Mouse (Mus musculus) activated CD4-positive, CD25-positive, alpha-beta regulatory T cell, adult 4 months (primary cell): ENCODE measurements around the gene Gm2075. TPM values are rescaled to one million over a fixed set of nuclear protein-coding genes. Genes with fewer than 3 reads are reported as not detected.
"Not testable (repeated sequence)": the region's sequence is repeated elsewhere in the genome, so short reads cannot be mapped to it uniquely, and the experiment has no call there.

Experiments used
- ATAC-seq: one replicate; pipeline ENCODE4 v1.8.0; 2017
- polyA plus RNA-seq, 2 experiments: library from polyadenylated mRNA; unstranded; fragments of 100-300 nt; shearing (Covaris generic); gene quantifications; one replicate each; pipeline ENCODE4 v1.2.1; 2017

Gm2075 gene
- polyA plus RNA-seq: not detected

- ATAC-seq: not testable (repeated sequence)
These were observed at the start of gene Gm2075 for GRCm38 (mm10) chr12:88011548-88011947. Gene Gm2075 (plus strand): TSS chr12:88011848.

- ATAC-seq: not testable (repeated sequence)
These were observed 27.6 kb upstream of the Gm2075 start for GRCm38 (mm10) chr12:87984000-87984399.

DNA sequence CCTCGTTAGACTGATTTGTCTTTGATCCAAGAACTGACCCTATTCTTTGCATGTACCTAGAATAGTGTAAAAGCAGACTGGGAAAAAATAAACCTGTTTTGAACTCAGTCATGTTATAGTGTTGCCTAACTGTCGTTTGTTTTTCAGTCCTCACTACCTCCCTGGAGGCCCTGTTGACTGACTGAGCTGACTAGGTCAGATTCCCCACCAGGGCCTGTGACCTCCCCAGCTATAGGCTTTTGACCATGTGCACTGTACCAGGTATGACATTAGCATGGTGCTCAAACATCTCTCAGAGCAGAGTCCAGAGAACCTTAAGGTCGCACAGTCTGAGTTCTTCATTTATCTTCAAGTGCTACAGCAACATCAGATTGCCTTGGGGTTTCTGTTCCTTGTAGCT lies 7.5 kb upstream of the Gm2075 start:
- not testable (repeated sequence) for ATAC-seq

GRCm38 (mm10) chr12:88018671-88019070 lies 7.0 kb downstream of the Gm2075 start, which contains the start of gene Gm6803:
Gene Gm6803 (minus strand): TSS chr12:88018771.
- ATAC-seq: not testable (repeated sequence)

- ATAC-seq: not testable (repeated sequence)
These were observed 15.1 kb downstream of the Gm2075 start, which contains the start of gene Gm2056 for GRCm38 (mm10) chr12:88026704-88027103. Gene Gm2056 (plus strand): TSS chr12:88027004.

DNA sequence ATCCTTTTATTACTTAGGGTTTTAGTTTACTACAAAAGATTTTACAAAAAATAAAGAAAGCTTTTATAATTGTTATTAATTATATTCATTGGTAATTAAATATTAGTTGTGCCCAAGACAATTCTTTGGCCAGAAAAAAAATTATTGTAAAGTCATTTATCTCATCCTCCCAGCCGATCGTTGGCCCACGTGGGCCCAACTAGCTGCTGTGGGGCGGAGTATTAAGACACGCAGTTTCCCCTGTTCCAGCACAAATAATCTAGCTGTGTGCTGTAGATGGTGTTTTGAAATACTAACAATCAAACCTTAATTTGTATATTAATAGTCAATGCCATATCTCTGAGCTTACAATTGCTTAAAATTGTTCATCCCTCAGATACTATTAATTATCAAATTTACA lies 20.6 kb downstream of the Gm2075 start:
- not testable (repeated sequence) for ATAC-seq

- not testable (repeated sequence) for ATAC-seq
These were observed 27.4 kb downstream of the Gm2075 start for GRCm38 (mm10) chr12:88039062-88039461.

GRCm38 (mm10) chr12:88039703-88040102 lies 28.1 kb downstream of the Gm2075 start:
- ATAC-seq: not testable (repeated sequence)

DNA sequence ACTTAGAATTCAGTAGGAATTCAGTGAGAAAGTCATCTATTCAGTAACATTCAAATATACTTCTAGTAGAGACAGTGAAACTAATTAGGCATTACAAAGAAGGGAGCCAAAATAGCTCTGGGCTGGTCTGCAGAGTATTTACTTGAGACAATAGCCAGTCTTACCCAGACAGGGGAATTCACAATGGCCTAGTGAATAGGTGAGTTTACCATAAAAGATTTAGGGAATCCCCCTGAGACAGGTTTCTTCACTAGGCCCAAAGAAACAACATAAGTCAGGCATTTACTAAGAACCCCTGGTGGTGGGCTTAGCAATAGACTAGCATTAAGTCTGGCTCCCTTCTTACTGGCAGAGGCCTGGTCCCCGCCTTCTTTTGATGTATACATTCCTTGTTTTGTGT lies 33.6 kb downstream of the Gm2075 start:
- not testable (repeated sequence) for ATAC-seq

Other genes with a start within 250 kb of the Gm2075 start
- not detected for gene Gm21319, start 236.1 kb upstream of the Gm2075 start, polyA plus RNA-seq
- gene Gm21936, start 216.3 kb upstream of the Gm2075 start, polyA plus RNA-seq: not detected
- gene BB287469, start 195.3 kb upstream of the Gm2075 start, polyA plus RNA-seq: not detected
- gene Gm2001, start 169.5 kb upstream of the Gm2075 start, polyA plus RNA-seq: not detected
- not detected for gene Gm2016, start 137.8 kb upstream of the Gm2075 start, polyA plus RNA-seq
- gene Gm2022, start 116.5 kb upstream of the Gm2075 start, polyA plus RNA-seq: not detected
- gene Gm2035, start 92.0 kb upstream of the Gm2075 start, polyA plus RNA-seq: not detected
- not detected for gene Gm2042, start 57.8 kb upstream of the Gm2075 start, polyA plus RNA-seq
- gene Gm6803, start 6.9 kb downstream of the Gm2075 start, polyA plus RNA-seq: not detected
- gene Gm2056, start 15.2 kb downstream of the Gm2075 start, polyA plus RNA-seq: not detected
- gene Gm16368, start 71.8 kb downstream of the Gm2075 start, polyA plus RNA-seq: not detected
- not detected for gene Gm10436, start 170.3 kb downstream of the Gm2075 start, polyA plus RNA-seq
- not detected for gene Gm8332, start 238.3 kb downstream of the Gm2075 start, polyA plus RNA-seq